Mouse (Mus musculus): Measurements from ENCODE around the gene S100a11. TPM values are rescaled to one million over a fixed set of nuclear protein-coding genes. Genes with fewer than 3 reads are reported as not detected.

S100a11 gene
- polyA plus RNA-seq, 1 experiment: 1,972 TPM

DNA sequence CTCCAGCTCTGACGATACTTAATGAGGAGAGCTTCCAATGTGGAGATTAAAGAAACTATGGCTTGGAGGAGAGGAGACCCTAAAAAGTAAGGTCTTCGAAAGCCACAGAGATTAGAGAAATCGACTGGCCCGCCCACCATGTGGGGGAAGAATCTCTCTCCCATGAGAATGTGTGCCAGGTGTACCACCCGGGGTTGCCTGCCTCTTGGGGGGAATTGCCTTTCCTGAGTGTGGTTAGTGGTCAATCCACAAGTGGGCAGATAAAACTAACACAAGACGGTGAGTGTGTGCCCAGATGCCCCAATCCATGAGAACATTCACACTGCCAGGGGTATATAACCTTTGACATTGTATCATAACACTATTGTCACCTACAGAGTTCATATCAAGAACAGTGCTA, 47.4 kb downstream of the S100a11 start:
- peaks cover 11% of the 10 kb centered on the region for H3K79me2 ChIP-seq (ENCODE audit: control insufficient read depth, insufficient read depth)
- H3K4me2 ChIP-seq (ENCODE audit: low read depth): peak overlapping the region; percentile 84
- no peak overlapping the region for H3K4me3 ChIP-seq
- H3K27me3 ChIP-seq (ENCODE audit: control insufficient read depth, insufficient read depth, insufficient read length): no peaks in the 10 kb centered on the region
- H3K36me3 ChIP-seq (ENCODE audit: control insufficient read depth, insufficient read depth): peaks cover 33% of the 10 kb centered on the region
- no peak overlapping the region for H3ac ChIP-seq (ENCODE audit: control insufficient read depth, insufficient read length)
- TF ChIP-seq MYOG (IDR thresholded peaks at IDR 0.05; ENCODE audit: control insufficient read depth in 1 of 3, insufficient read depth in 1 of 3, insufficient read length in 2 of 3, low read depth in 2 of 3) (peak in 1 of 3 experiments; percentile 10), CEBPB (IDR thresholded peaks at IDR 0.05; ENCODE audit: insufficient read depth, poor library complexity, severe bottlenecking) (no peak), MAX (IDR thresholded peaks at IDR 0.05; ENCODE audit: low read depth) (no peak)

- H3K79me2 ChIP-seq (ENCODE audit: control insufficient read depth, insufficient read depth): peaks cover 3% of the 10 kb centered on the region
- H3K4me3 ChIP-seq: no peak overlapping the region
- H3K36me3 ChIP-seq (ENCODE audit: control insufficient read depth, insufficient read depth): peaks cover 26% of the 10 kb centered on the region
- no peak overlapping the region for H3ac ChIP-seq (ENCODE audit: control insufficient read depth, insufficient read length)
- peak overlapping the region; percentile 84 for H3K4me2 ChIP-seq (ENCODE audit: low read depth)
- no peaks in the 10 kb centered on the region for H3K27me3 ChIP-seq (ENCODE audit: control insufficient read depth, insufficient read depth, insufficient read length)
- TF ChIP-seq POLR2AphosphoS2 (IDR thresholded peaks at IDR 0.05; ENCODE audit: insufficient read length, low read depth): no peak
- TF ChIP-seq MAX (IDR thresholded peaks at IDR 0.05; ENCODE audit: low read depth): no peak
- TF ChIP-seq USF1 (IDR thresholded peaks at IDR 0.05; ENCODE audit: low read depth): peak; percentile 61
- TF ChIP-seq CEBPB (IDR thresholded peaks at IDR 0.05; ENCODE audit: insufficient read depth, poor library complexity, severe bottlenecking): no peak
- peak; percentile 1 to 26 (median 20) for TF ChIP-seq MYOD1 (IDR thresholded peaks at IDR 0.05; ENCODE audit: control insufficient read depth in 1 of 3, insufficient read length in 2 of 3, low read depth in 2 of 3)
- peak; percentile 11 for TF ChIP-seq TCF12 (IDR thresholded peaks at IDR 0.05; ENCODE audit: insufficient read depth, poor library complexity, severe bottlenecking)
- TF ChIP-seq POLR2A (IDR thresholded peaks at IDR 0.05; ENCODE audit: insufficient read length, low read depth): no peak
- TF ChIP-seq TCF3 (IDR thresholded peaks at IDR 0.05; ENCODE audit: insufficient read length, low read depth): no peak
- TF ChIP-seq E2F4 (IDR thresholded peaks at IDR 0.05; ENCODE audit: insufficient read depth): no peak
- TF ChIP-seq SRF (IDR thresholded peaks at IDR 0.05; ENCODE audit: control insufficient read depth, insufficient read length, low read depth): no peak
- TF ChIP-seq REST (IDR thresholded peaks at IDR 0.05; ENCODE audit: insufficient read depth, insufficient read length): no peak
- peak in 1 of 3 experiments; percentile 44 for TF ChIP-seq MYOG (IDR thresholded peaks at IDR 0.05; ENCODE audit: control insufficient read depth in 1 of 3, insufficient read depth in 1 of 3, insufficient read length in 2 of 3, low read depth in 2 of 3)
Observed at GRCm38 (mm10) chr3:93568428-93569040, 48.2 kb downstream of the S100a11 start.

DNA sequence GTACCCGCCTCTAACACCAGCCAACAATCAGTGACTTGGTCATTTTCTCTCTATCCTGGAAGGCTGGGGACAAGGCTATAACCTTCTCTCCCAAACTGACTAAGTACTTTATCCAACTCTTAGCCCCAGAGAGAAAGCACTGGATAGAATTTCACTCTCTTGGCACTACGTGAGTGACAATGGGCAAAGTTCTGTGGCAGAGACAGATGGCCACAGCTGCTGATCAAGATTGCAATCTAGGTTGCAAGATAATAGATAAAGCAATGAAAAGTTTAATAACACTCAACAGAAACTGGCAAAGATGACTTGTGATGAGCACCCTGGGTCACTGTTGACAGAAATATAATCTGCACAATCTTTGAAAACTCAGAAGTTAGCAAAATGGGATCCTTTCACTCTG, 48.8 kb downstream of the S100a11 start:
- Histone ChIP-seq H3ac (ENCODE audit: control insufficient read depth, insufficient read length) (no peak overlapping the region), H3K4me2 (ENCODE audit: low read depth) (peak overlapping the region; percentile 84), H3K27me3 (ENCODE audit: control insufficient read depth, insufficient read depth, insufficient read length) (no peaks in the 10 kb centered on the region), H3K4me3 (no peak overlapping the region), H3K79me2 (ENCODE audit: control insufficient read depth, insufficient read depth) (no peaks in the 10 kb centered on the region), H3K36me3 (ENCODE audit: control insufficient read depth, insufficient read depth) (peaks cover 21% of the 10 kb centered on the region)
- TF ChIP-seq TCF12 (IDR thresholded peaks at IDR 0.05; ENCODE audit: insufficient read depth, poor library complexity, severe bottlenecking) (peak; percentile 57), CEBPB (IDR thresholded peaks at IDR 0.05; ENCODE audit: insufficient read depth, poor library complexity, severe bottlenecking) (peak; percentile 29; the same call in 1 of the 2 replicates), USF1 (IDR thresholded peaks at IDR 0.05; ENCODE audit: low read depth) (no peak), MYOD1 (IDR thresholded peaks at IDR 0.05; ENCODE audit: control insufficient read depth in 1 of 3, insufficient read length in 2 of 3, low read depth in 2 of 3) (peak; percentile 47 to 81 (median 70))

- TF ChIP-seq POLR2A (IDR thresholded peaks at IDR 0.05; ENCODE audit: insufficient read length, low read depth) (no peak), TCF12 (IDR thresholded peaks at IDR 0.05; ENCODE audit: insufficient read depth, poor library complexity, severe bottlenecking) (no peak), MYOG (IDR thresholded peaks at IDR 0.05; ENCODE audit: control insufficient read depth in 1 of 3, insufficient read depth in 1 of 3, insufficient read length in 2 of 3, low read depth in 2 of 3) (no peak), E2F4 (IDR thresholded peaks at IDR 0.05; ENCODE audit: insufficient read depth) (no peak), SRF (IDR thresholded peaks at IDR 0.05; ENCODE audit: control insufficient read depth, insufficient read length, low read depth) (no peak), REST (IDR thresholded peaks at IDR 0.05; ENCODE audit: insufficient read depth, insufficient read length) (no peak), USF1 (IDR thresholded peaks at IDR 0.05; ENCODE audit: low read depth) (peak; percentile 65), MAX (IDR thresholded peaks at IDR 0.05; ENCODE audit: low read depth) (peak; percentile 42)
- Histone ChIP-seq H3K79me2 (ENCODE audit: control insufficient read depth, insufficient read depth) (no peaks in the 10 kb centered on the region), H3ac (ENCODE audit: control insufficient read depth, insufficient read length) (no peak overlapping the region), H3K27me3 (ENCODE audit: control insufficient read depth, insufficient read depth, insufficient read length) (no peaks in the 10 kb centered on the region), H3K4me3 (no peak overlapping the region), H3K36me3 (ENCODE audit: control insufficient read depth, insufficient read depth) (no peaks in the 10 kb centered on the region), H3K4me2 (ENCODE audit: low read depth) (peak overlapping the region; percentile 32)
Observed at GRCm38 (mm10) chr3:93572058-93572791, 51.9 kb downstream of the S100a11 start.

Other genes starting within 250 kb of the S100a11 start
- not detected for gene Flg, start 247.0 kb upstream of the S100a11 start, polyA plus RNA-seq (2012; fragmentation: generic; extraction: Trizol)
- not detected for gene Hrnr, start 200.7 kb upstream of the S100a11 start, polyA plus RNA-seq (2012; fragmentation: generic; extraction: Trizol)
- not detected for gene Rptn, start 126.8 kb upstream of the S100a11 start, polyA plus RNA-seq (2012; fragmentation: generic; extraction: Trizol)
- 0.05 TPM for gene Tchh, start 78.2 kb upstream of the S100a11 start, polyA plus RNA-seq (2012; fragmentation: generic; extraction: Trizol)
- not detected for gene Tchhl1, start 51.7 kb upstream of the S100a11 start, polyA plus RNA-seq (2012; fragmentation: generic; extraction: Trizol)
- 788 TPM for gene S100a10, start 34.6 kb downstream of the S100a11 start, polyA plus RNA-seq (2012; fragmentation: generic; extraction: Trizol)
- gene Tdpoz2, start 132.2 kb downstream of the S100a11 start, polyA plus RNA-seq (2012; fragmentation: generic; extraction: Trizol): not detected
- gene Tdpoz1, start 155.8 kb downstream of the S100a11 start, polyA plus RNA-seq (2012; fragmentation: generic; extraction: Trizol): not detected
- gene Gm37596, start 172.6 kb downstream of the S100a11 start, polyA plus RNA-seq (2012; fragmentation: generic; extraction: Trizol): not detected

Measured in myocyte (in vitro differentiated cells).